Mouse (Mus musculus): ENCODE results near the gene Rnf207. TPM values are rescaled to one million over a fixed set of nuclear protein-coding genes. Genes with fewer than 3 reads are reported as not detected.

Rnf207 gene
- 6.6 and 7.3 TPM in 2 replicates for polyA plus RNA-seq (2012; rRNA removed)

GRCm38 (mm10) chr4:152318517-152319234, at the start of gene Rnf207:
Gene Rnf207, minus strand, starts transcription at chr4:152318993.

GRCm38 (mm10) chr4:152338419-152339292, 19.9 kb upstream of the Rnf207 start, which contains the start of gene Chd5:
Gene Chd5, plus strand, starts transcription at chr4:152338651.

GRCm38 (mm10) chr4:152325574-152326411, 7.0 kb upstream of the Rnf207 start, which contains the start of gene Rpl22:
Gene Rpl22, plus strand, starts transcription at chr4:152325742.

GRCm38 (mm10) chr4:152296874-152297861, 21.6 kb downstream of the Rnf207 start, which contains the start of gene Icmt:
Gene Icmt, plus strand, starts transcription at chr4:152297227.

GRCm38 (mm10) chr4:152291562-152291961, 27.2 kb downstream of the Rnf207 start, which contains the start of gene Hes3:
Gene Hes3, minus strand, starts transcription at chr4:152291662.

GRCm38 (mm10) chr4:152273621-152274236, 45.1 kb downstream of the Rnf207 start, which contains the start of gene Gpr153:
Gene Gpr153, plus strand, starts transcription at chr4:152274232.

Other genes with a start within 250 kb of the Rnf207 start
- gene Plekhg5, start 246.5 kb downstream of the Rnf207 start, polyA plus RNA-seq (2012; rRNA removed) = 35.1 and 50.2 TPM in 2 replicates
- gene Tnfrsf25, start 203.1 kb downstream of the Rnf207 start, polyA plus RNA-seq (2012; rRNA removed) = 5.6 and 7.5 TPM in 2 replicates
- 103 and 119 TPM in 2 replicates for gene Espn, start 166.6 kb downstream of the Rnf207 start, polyA plus RNA-seq (2012; rRNA removed)
- gene Hes2, start 160.1 kb downstream of the Rnf207 start, polyA plus RNA-seq (2012; rRNA removed) = 4.3 and 5.0 TPM in 2 replicates
- gene Acot7, start 140.9 kb downstream of the Rnf207 start, polyA plus RNA-seq (2012; rRNA removed) = 71.1 and 110 TPM in 2 replicates
- 28.6 and 31.9 TPM in 2 replicates for gene Gpr153, start 44.8 kb downstream of the Rnf207 start, polyA plus RNA-seq (2012; rRNA removed)
- gene Hes3, start 27.3 kb downstream of the Rnf207 start, polyA plus RNA-seq (2012; rRNA removed) = not detected in 2 replicates
- gene Icmt, start 21.8 kb downstream of the Rnf207 start, polyA plus RNA-seq (2012; rRNA removed) = 28.1 and 32.6 TPM in 2 replicates
- gene Rpl22, start 6.7 kb upstream of the Rnf207 start, polyA plus RNA-seq (2012; rRNA removed) = 21.3 and 24.7 TPM in 2 replicates
- gene Chd5, start 19.7 kb upstream of the Rnf207 start, polyA plus RNA-seq (2012; rRNA removed) = 1.2 and 1.4 TPM in 2 replicates
- 1.0 and 1.6 TPM in 2 replicates for gene Nphp4, start 157.7 kb upstream of the Rnf207 start, polyA plus RNA-seq (2012; rRNA removed)
- 4.2 and 4.8 TPM in 2 replicates for gene Kcnab2, start 158.9 kb upstream of the Rnf207 start, polyA plus RNA-seq (2012; rRNA removed)

Data from colon, adult 2 months (tissue).